Mouse (Mus musculus): ENCODE measurements around the gene 1700067P10Rik.

DNA sequence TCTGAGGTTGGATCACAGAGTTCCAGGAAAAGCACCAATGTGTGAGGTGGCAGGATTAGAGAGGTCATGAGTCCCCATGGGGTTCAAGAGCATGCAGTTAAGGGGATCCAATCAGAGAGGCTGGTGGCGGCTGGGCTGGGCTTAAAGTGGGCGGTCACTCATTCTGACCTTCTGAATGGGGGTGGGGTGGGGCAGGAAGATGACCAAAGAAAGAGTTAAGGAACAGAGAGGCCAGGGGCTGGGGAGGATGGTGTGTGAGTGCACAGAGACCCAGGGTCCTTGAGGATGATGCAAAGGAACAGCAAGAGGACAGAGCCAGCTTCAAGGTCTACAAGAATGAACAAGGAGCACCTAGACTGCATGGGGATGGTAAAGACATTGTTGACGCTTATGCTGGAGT lies 19.4 kb downstream of the 1700067P10Rik start:
- TF ChIP-seq CTCF (IDR thresholded peaks at IDR 0.05; ENCODE audit: borderline replicate concordance, insufficient read depth, low read depth, low read length) (no peak), POLR2A (IDR thresholded peaks at IDR 0.05; ENCODE audit: borderline replicate concordance, insufficient read depth, low read length) (no peak)

Data from cerebellum, adult 2 months (tissue).